Mouse (Mus musculus) spleen, adult 2 months (tissue): ENCODE results near the gene Ddn. TPM values are rescaled to one million over a fixed set of nuclear protein-coding genes. Genes with fewer than 3 reads are reported as not detected.

ENCODE experiments used
- DNase-seq, 2 experiments: peaks; one replicate each; pipeline versions ENCODE4 v3.0.0 to v3.0.0-alpha.2; 2012 to 2021; ENCODE audit warnings: low spot score in 2 of 2, low read depth in 1 of 2
- H3K27ac ChIP-seq: fragments of 200-500 bp; 2 replicates; pipeline ENCODE4 v1.5.1; 2012; ENCODE audit warnings: low read length, inconsistent platforms; ENCODE audit not compliant: insufficient read depth
- H3K27me3 ChIP-seq: fragments of 200-500 bp; 2 replicates; pipeline ENCODE4 v1.6.1; 2012; ENCODE audit warnings: mild to moderate bottlenecking, moderate library complexity, low read length, inconsistent platforms; ENCODE audit not compliant: control insufficient read depth, insufficient read depth
- H3K36me3 ChIP-seq: fragments of 200-500 bp; 2 replicates; pipeline ENCODE4 v1.6.1; 2012; ENCODE audit warnings: mild to moderate bottlenecking, low read length, inconsistent platforms; ENCODE audit not compliant: control insufficient read depth, insufficient read depth
- H3K4me1 ChIP-seq: fragments of 200-500 bp; 2 replicates; pipeline ENCODE4 v1.6.1; 2011; ENCODE audit warnings: inconsistent platforms; ENCODE audit not compliant: control insufficient read depth, insufficient read depth, insufficient read length
- H3K4me3 ChIP-seq: fragments of 200-500 bp; 2 replicates; pipeline ENCODE4 v1.5.1; 2011; ENCODE audit warnings: mild to moderate bottlenecking, inconsistent platforms; ENCODE audit not compliant: insufficient read depth, insufficient read length; ENCODE audit errors: extremely low read depth
- CTCF ChIP-seq: fragments of 200-500 bp; IDR thresholded peaks from 2 replicates; pipeline ENCODE4 v1.5.1; 2011; ENCODE audit warnings: mild to moderate bottlenecking, inconsistent platforms; ENCODE audit not compliant: insufficient read depth, insufficient read length, insufficient replicate concordance; ENCODE audit errors: extremely low read depth
- POLR2A ChIP-seq: fragments of 200-500 bp; IDR thresholded peaks from 2 replicates; pipeline ENCODE4 v1.6.1; 2011; ENCODE audit warnings: low read depth, low read length, inconsistent platforms
- WGBS: fragments of 180-500 bp; shearing (Covaris S2); methylation state at CpG from one replicate; pipeline ENCODE4 v1.1.7; 2018; 5-methylcytosine and 5-hydroxymethylcytosine counted together
- polyA plus RNA-seq: library from polyadenylated mRNA; depleted of rRNA; stranded (reverse); fragments of >200 nt; gene quantifications from 2 replicates; pipeline ENCODE4 v1.2.3, GENCODE M21; 2012

Gene Ddn
- polyA plus RNA-seq, 1 experiment = 0.39 TPM

- Histone ChIP-seq H3K4me1 (peaks cover 26% of the 10 kb centered on the region), H3K27ac (no peak overlapping the region), H3K27me3 (peaks cover 35% of the 10 kb centered on the region), H3K4me3 (peak overlapping the region; percentile 26; the same call in 1 of the 2 replicates), H3K36me3 (no peaks in the 10 kb centered on the region)
- DNase-seq = peak in 1 of 2 experiments; percentile 24
- peak; percentile 22; the same call in 1 of the 2 replicates for TF ChIP-seq CTCF
- no peak for TF ChIP-seq POLR2A
- WGBS = 5% methylated on average over 64 of the region's 64 CpGs
These were observed 3.8 kb downstream of the Ddn start for GRCm38 (mm10) chr15:98805324-98806040.

GRCm38 (mm10) chr15:98804054-98804453 is 5.2 kb downstream of the Ddn start:
- peak in 1 of 2 experiments; percentile 65 for DNase-seq
- peak; percentile 86 for TF ChIP-seq CTCF
- TF ChIP-seq POLR2A = no peak
- Histone ChIP-seq H3K27me3 (peaks cover 34% of the 10 kb centered on the region), H3K27ac (no peak overlapping the region), H3K36me3 (no peaks in the 10 kb centered on the region), H3K4me3 (no peak overlapping the region), H3K4me1 (peaks cover 26% of the 10 kb centered on the region)
- WGBS = under 1% methylated on average over 32 of the region's 32 CpGs

- Histone ChIP-seq H3K27me3 (peaks cover 30% of the 10 kb centered on the region), H3K4me1 (peaks cover 16% of the 10 kb centered on the region), H3K27ac (no peak overlapping the region), H3K4me3 (no peak overlapping the region), H3K36me3 (no peaks in the 10 kb centered on the region)
- 24% methylated on average over 8 of the region's 8 CpGs for WGBS
- DNase-seq = no peak
- no peak for TF ChIP-seq POLR2A
- TF ChIP-seq CTCF = no peak
These were observed 6.4 kb downstream of the Ddn start for GRCm38 (mm10) chr15:98802926-98803325.

- no peak overlapping the region for H3K4me3 ChIP-seq
- H3K4me1 ChIP-seq = no peaks in the 10 kb centered on the region
- H3K36me3 ChIP-seq = no peaks in the 10 kb centered on the region
- WGBS = 13% methylated on average over 12 of the region's 12 CpGs
- H3K27ac ChIP-seq = no peak overlapping the region
- H3K27me3 ChIP-seq = peaks cover 11% of the 10 kb centered on the region
- peak in 1 of 2 experiments; percentile 68 for DNase-seq
- TF ChIP-seq CTCF = peak; percentile 83; the same call in 1 of the 2 replicates
- no peak for TF ChIP-seq POLR2A
These were observed 9.9 kb downstream of the Ddn start for GRCm38 (mm10) chr15:98799396-98799795.

GRCm38 (mm10) chr15:98798903-98799302 is 10.4 kb downstream of the Ddn start:
- WGBS = 60% methylated on average over 3 of the region's 3 CpGs
- peaks cover 10% of the 10 kb centered on the region for H3K27me3 ChIP-seq

GRCm38 (mm10) chr15:98797835-98798492 is 11.3 kb downstream of the Ddn start:
- no peak overlapping the region for H3K27ac ChIP-seq
- DNase-seq = no peak
- TF ChIP-seq POLR2A (no peak), CTCF (no peak)
- no peaks in the 10 kb centered on the region for H3K36me3 ChIP-seq
- WGBS = 27% methylated on average over 28 of the region's 28 CpGs
- H3K4me3 ChIP-seq = no peak overlapping the region
- H3K27me3 ChIP-seq = peaks cover 9% of the 10 kb centered on the region
- H3K4me1 ChIP-seq = peaks cover 3% of the 10 kb centered on the region; the same call in 1 of the 2 replicates

More at GRCm38 (mm10) chr15:98798903-98799302, 10.4 kb downstream of the Ddn start:
- Histone ChIP-seq H3K4me3 (no peak overlapping the region), H3K4me1 (no peaks in the 10 kb centered on the region), H3K27ac (no peak overlapping the region), H3K36me3 (no peaks in the 10 kb centered on the region)
- no peak for DNase-seq
- TF ChIP-seq CTCF (no peak), POLR2A (no peak)
